Mouse (Mus musculus): Measurements from ENCODE around the gene Tomm40l.

Gene Tomm40l

GRCm38 (mm10) chr1:171227879-171228278, 5.6 kb upstream of the Tomm40l start:
- no peak for DNase-seq (ENCODE audit: low read depth)

- no peak for DNase-seq (ENCODE audit: low read depth)
Measured at GRCm38 (mm10) chr1:171226780-171227179, 4.5 kb upstream of the Tomm40l start.

- no peak for DNase-seq (ENCODE audit: low read depth)
Measured at GRCm38 (mm10) chr1:171224857-171225256, 2.5 kb upstream of the Tomm40l start, which contains the start of gene Apoa2. Gene Apoa2 (plus strand): TSS chr1:171225054.

- DNase-seq (ENCODE audit: low read depth) = peak; percentile 11
Measured at GRCm38 (mm10) chr1:171223796-171224195, 1.5 kb upstream of the Tomm40l start.

- peak; percentile 40 for DNase-seq (ENCODE audit: low read depth)
Measured at GRCm38 (mm10) chr1:171223168-171223567, 854 bp upstream of the Tomm40l start.

GRCm38 (mm10) chr1:171221281-171222193, 777 bp downstream of the Tomm40l start:
- DNase-seq (ENCODE audit: low read depth) = peak; percentile 46

GRCm38 (mm10) chr1:171220871-171221270, 1.4 kb downstream of the Tomm40l start:
- peak; percentile 92 for DNase-seq (ENCODE audit: low read depth)

GRCm38 (mm10) chr1:171216241-171216955, 5.9 kb downstream of the Tomm40l start:
- no peak for DNase-seq (ENCODE audit: low read depth)

GRCm38 (mm10) chr1:171213801-171214496, 8.4 kb downstream of the Tomm40l start, which contains the start of gene Nr1i3:
Gene Nr1i3 (plus strand): TSS chr1:171213970.
- no peak for DNase-seq (ENCODE audit: low read depth)

- DNase-seq (ENCODE audit: low read depth) = no peak
Measured at GRCm38 (mm10) chr1:171212854-171213253, 9.5 kb downstream of the Tomm40l start.

GRCm38 (mm10) chr1:171209409-171209808, 12.9 kb downstream of the Tomm40l start:
- DNase-seq (ENCODE audit: low read depth) = no peak

- DNase-seq (ENCODE audit: low read depth) = no peak
Measured at GRCm38 (mm10) chr1:171205704-171206493, 16.4 kb downstream of the Tomm40l start.

GRCm38 (mm10) chr1:171204249-171204644, 18.1 kb downstream of the Tomm40l start:
- DNase-seq (ENCODE audit: low read depth) = no peak

GRCm38 (mm10) chr1:171203471-171204248, 18.7 kb downstream of the Tomm40l start:
- no peak for DNase-seq (ENCODE audit: low read depth)

- no peak for DNase-seq (ENCODE audit: low read depth)
Measured at GRCm38 (mm10) chr1:171200769-171201168, 21.5 kb downstream of the Tomm40l start.

GRCm38 (mm10) chr1:171199532-171199931, 22.8 kb downstream of the Tomm40l start:
- no peak for DNase-seq (ENCODE audit: low read depth)

- no peak for DNase-seq (ENCODE audit: low read depth)
Measured at GRCm38 (mm10) chr1:171195887-171196397, 26.4 kb downstream of the Tomm40l start, which contains the start of gene Pcp4l1. Gene Pcp4l1 (minus strand): TSS chr1:171196268.

- DNase-seq (ENCODE audit: low read depth) = no peak
Measured at GRCm38 (mm10) chr1:171195046-171195822, 27.1 kb downstream of the Tomm40l start.
